Mouse (Mus musculus) right cerebral cortex, adult 18-20 months (tissue): ENCODE data around the gene Srgap2.

ENCODE experiments used
- DNase-seq: peaks from one replicate; pipeline ENCODE4 v3.0.0; 2022; ENCODE audit warnings: mixed read lengths

Gene Srgap2

DNA sequence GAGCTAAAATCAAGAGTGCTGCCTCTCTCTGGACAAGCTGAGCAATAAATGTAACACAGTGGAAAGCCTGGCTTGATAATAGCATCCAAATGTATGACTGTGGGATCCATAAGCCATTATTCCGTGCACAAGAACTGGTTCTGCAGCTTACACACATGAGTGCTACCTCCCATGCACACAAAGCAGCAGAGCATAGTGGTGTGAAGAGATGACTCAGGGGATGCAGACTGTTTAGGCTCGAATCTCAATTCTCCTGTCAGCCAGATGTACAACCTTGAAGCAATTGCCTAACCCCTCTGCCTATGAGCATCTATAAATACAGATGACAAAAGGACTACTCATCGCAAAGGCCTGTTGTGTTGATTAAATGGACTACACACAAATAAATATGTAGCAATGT, 126.3 kb downstream of the Srgap2 start:
- DNase-seq: no peak

DNA sequence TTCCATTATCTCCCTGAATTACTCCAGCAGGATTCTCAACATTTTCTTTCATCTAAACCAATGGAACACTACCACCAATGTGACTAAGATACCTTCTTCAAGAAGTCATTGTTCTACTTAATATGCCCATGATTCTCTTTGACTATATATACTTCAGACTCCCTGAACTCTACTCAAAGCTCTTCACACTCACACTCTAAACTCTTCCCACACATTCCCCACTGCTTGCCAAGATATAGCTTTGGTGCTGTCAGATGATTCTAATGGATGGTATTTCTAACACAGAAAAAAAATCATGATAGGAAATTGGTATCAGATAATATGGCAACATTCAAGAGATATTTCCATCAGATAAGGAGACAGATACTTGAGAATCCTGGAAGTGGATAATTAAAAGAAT, 129.0 kb downstream of the Srgap2 start:
- peak; percentile 20 for DNase-seq

DNA sequence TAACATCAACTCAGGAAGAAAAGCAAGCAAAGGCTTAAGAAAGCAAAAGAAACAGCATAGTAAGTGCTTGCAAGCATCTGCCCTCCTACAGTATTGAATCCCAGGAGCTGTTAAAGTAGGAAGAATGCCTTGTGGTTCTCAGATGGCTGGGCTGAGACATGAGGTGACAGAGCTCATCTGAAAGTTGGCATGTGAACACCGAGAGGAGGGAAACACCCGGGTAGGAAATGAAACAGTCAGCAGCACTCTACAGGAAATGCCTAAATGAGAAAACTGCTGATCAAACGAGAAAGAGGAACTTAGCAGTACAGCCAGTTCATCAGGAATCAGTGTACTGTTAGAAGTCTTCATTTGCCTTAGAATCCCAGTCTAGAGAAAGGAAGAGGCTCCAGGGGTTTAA, 142.7 kb downstream of the Srgap2 start:
- no peak for DNase-seq

DNA sequence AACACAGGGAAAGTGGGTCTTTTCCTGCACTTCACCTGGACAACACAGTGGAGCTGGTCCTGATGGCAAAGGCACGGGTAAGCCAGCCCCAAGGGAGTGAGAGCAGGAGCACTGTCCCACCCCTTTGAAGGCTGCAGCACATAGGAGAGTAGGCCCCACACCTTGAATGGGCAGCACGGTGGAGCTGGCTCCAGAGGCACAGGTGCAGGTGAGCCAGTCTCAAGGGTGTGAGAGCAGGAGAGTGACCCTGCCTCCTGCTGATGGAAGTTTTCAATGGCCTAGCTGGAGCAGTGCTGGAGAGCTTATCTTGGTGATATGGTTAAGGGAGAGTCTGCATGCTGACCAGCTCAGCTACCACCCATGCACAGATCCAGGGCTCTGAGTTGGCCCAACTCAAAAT, 145.0 kb downstream of the Srgap2 start:
- no peak for DNase-seq

DNA sequence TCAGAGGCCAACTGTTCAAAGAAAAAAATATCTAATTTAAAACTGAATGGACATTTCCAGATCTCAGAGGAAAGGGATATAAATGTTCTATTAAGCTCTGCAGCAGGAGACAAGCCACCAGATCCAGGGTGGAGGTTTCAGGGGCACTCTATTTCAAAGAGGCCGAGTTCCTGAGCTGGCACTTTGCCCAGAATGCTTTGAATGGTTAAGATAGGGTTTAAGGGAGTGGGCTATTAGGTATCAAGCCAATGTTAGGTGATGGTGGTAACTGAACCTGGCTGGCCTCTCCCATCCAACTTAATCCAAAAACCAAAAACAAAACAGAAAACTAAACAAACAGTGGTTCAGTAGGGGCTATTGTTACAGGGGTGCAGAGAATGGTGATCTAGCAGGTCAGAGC, 146.9 kb downstream of the Srgap2 start:
- no peak for DNase-seq

DNA sequence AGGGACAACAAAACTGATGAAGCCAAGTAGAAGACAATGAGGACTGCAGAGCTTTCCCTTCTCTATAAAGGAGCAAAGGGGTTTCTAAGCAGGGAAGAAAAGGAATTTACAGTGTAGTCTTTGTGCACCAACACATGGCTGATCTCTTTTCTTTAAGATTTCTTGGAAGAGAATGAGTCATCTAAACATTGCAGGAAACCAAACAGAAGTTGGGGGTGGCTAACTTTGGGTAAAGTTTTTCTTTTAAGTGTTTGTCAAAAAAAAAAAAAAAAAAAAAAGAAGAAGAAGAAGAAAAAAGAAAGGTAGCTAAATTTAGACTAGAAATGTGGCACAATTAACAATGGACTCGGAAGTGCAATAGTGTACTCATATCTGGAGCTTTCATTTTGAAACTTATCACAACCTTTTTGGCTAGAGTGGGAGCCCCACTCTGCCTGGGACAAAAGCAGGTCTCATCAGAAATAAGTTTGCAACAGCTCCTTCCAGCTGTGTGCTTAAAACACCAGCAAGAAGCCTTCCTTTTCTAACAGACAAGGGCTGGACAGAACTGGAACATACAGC, 148.2 kb downstream of the Srgap2 start:
- no peak for DNase-seq

DNA sequence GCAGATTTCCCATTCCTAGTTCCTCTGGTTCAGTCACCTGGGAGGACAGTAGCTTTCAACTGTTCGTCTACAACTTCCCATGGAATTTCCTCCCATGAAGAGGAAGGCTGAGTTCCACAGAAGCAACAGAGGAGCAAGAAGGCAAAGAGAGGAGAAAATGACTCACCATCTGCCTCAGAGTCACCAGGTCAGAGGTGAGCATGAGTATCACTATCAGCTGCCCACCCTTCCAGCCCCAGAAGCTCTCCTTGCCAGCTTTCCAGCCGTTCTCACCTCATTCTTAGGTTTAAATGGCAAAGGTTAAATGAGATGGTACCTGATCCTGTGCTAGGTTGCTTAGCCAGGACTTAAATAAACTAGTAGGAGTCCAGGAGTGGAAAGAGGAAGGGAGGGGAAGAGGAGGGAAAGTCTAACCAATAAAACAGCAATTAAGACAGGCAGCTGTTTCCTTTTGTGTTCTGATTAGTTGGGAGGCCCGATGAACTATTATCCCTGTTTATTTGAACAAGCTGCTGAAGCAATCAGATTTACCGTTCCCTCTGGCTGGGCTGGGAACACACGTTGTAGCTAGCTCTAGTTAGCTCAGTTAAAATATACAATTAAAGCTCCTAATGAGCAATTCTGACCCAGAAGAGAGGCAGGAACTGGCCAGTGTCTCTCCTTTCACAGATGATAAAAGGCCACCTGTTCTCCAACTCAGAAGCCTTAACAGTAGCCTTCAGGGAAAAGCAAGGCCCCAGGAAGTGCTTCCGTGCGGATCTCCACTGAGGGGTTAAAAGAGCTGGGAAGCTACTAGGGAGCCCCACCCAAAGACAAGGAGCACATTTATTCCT, 148.9 kb downstream of the Srgap2 start:
- no peak for DNase-seq

DNA sequence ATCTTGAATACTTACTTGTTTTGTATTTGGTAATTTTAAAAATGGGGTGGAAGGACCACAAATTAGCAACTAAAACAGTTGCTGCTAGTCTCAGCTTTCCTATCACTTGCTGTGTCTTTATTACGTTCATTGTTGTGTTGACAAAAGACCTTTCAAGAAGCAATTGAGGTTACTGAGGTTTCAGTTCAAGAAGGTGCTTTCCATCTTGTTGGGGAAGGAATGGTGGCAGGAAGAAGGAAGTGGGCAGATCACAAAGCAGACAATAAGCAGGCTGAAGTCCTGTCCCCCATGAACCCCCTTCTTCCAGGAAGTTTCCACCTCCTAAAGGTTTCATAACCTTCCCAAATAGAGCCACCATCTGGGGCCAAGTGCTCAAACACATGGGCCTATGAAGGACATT, 161.3 kb downstream of the Srgap2 start:
- DNase-seq: no peak

DNA sequence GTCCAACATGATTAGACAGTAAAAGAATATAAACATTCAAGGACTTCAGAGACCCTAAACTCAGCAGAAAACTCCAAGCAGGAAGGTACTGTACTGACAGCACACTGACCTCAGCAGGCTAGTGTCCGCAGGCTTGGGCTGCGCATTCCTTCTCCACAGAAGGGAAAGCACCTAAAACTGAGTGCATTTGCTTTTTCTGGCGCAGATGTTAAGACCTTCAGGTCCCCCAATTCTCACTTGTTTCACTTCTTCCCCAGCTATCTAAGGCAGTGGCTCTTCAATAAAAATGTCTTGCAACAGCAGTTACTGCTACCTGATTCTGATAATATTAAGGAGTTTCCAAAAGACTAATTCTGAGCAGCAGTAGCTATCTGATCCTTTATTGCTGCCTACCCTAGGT, 162.7 kb downstream of the Srgap2 start:
- DNase-seq: no peak

DNA sequence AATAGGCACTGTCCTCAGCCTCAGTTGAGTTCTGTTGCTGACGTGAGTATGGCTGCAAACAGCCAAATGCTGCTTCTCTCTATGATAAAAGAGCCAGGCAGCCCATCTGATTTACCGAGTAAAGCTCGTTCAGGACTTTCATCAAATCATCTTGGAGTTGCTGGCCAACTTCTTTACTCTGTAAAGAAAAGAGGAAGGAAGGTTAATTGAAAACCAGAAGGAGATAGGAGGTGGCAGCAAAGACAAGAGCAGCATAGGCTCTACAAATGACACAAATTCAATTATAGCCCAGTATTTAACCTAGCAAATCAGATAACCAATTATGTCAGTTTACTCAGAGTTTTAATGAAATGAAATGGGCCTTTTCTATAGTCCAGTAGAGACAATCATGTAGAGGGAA, 163.3 kb downstream of the Srgap2 start:
- DNase-seq: no peak

DNA sequence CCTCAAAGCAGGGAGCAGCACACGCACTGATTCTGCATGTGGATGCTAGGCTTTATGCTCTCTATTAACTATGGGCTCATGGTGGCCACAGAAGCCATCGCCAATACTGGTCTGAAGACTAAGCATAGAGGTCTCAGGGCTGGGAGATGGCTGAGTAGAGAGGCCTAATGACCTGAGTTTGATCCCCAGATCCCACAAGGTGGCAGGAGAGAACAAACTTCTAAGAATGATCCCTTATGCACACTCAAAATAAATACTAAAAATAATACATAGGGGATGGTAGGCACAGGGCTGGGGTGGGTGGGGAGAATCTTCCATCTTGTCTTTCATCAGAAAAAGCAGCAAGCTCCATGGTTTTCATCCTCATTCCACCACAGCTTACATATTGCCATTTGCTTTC, 165.1 kb downstream of the Srgap2 start:
- no peak for DNase-seq

DNA sequence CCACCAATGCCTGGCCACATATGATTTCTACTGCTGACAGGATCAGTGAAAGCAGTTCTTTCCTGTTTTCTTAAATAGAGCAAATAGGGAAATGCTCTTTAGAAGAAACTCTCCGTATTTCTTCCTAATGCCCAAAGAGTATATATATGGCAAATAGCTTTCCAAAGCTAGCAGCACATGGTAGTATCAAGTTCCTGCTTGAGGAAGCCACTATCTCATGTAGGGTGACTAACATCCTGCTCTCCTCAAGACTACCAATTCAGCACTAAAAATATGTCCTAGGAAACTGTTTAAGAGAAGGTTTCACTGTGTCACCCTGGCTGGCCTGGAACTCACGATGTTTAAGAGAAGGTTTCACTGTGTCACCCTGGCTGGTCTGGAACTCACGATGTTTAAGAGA, 166.4 kb downstream of the Srgap2 start:
- no peak for DNase-seq

DNA sequence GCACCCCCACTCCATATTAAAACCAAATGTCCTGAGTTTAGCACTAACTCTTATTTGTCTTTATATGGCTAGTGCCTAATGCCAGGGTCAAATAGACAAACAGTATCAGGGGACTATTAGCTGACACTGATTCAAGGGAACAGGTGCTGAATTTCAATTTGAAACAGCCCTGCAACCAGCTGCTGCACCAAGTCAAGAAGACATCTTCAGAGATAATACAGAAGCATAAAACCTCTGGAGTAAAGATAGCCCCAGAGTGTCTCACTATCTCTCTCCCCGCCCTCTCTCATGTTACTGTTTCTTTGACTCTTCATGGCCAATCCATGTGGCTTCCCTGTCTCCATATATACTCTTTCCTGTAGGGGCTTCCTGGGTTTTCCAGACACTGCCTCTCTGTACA, 167.5 kb downstream of the Srgap2 start:
- DNase-seq: no peak

DNA sequence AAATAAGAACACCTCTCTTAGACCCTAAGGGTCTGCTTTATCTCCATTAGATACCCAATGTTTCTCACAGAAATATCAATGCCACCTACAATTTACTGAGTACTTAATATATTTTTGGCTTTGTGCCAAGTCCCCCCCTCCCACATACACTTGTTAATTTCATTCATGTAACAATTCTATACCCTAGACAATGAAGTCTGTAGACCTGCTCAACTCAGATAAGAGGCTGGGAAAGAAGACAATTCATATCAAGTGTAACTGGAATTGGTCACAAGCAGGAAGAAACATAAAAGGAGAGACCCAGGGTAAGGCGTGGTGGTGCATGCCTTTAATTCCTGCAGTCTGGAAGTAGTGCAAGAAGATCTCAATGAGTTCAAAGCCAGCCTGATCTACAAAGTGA, 169.9 kb downstream of the Srgap2 start:
- no peak for DNase-seq

DNA sequence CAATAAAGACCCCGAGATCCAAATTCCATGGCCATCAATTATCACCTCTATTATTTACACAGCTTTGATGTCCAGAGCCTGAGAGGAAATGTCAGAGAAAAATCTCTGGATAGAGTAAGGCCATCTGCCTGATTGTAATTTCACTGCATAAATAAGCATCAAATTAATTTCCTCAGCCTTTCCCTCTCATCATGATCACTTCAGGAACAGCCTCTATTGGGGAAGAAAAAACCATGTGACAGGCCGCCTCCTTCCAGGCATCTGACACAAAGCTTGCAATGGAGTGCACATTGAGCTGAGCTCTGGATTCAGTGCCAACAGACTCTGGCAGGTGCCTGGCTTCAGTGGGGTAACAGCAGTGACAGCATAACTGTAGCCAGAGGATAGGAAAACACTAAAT, 175.7 kb downstream of the Srgap2 start:
- DNase-seq: peak; percentile 63

DNA sequence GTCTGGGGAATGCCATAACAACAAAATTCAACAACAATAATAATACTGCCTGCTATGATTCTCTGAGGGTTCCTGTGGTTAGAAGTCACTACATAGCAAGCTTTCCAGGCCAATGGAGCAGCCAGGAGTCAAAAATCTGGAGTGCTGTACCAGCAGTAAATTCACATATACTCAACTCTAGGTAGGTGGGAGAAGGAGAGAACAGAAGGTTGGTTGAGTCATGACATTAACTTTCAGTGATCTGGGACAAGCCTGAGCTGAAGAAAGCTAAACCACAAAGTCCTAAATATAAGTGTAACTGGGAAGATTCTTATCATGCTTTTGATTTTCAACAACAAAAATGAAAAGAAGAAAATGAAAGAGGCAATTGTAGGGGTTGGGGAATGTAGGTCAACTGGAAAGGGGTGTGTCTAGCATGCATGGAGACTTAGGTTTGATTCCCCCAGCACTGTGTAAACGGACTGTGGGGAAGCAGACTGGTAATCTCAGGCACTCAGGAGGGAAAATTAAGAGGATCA, 177.1 kb downstream of the Srgap2 start:
- peak; percentile 23 for DNase-seq

DNA sequence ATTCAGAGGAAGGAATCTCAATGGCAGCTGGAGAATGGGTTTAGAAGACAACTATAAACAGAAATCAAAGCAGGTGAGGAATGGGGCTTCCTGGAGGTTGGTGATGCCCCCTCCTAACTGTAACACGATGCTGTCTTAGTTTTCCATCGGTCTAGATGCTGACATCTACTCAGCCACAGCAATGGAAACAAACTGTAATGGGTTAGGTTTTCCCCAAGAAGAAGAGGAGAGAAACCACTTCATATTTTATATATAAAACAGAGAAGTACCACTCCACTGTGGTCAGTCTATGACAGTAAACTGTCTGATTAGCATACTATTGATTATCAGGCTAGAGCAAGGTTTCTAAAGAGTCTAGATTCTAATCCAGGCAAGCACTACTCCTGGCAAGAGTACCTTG, 179.4 kb downstream of the Srgap2 start:
- DNase-seq: no peak

DNA sequence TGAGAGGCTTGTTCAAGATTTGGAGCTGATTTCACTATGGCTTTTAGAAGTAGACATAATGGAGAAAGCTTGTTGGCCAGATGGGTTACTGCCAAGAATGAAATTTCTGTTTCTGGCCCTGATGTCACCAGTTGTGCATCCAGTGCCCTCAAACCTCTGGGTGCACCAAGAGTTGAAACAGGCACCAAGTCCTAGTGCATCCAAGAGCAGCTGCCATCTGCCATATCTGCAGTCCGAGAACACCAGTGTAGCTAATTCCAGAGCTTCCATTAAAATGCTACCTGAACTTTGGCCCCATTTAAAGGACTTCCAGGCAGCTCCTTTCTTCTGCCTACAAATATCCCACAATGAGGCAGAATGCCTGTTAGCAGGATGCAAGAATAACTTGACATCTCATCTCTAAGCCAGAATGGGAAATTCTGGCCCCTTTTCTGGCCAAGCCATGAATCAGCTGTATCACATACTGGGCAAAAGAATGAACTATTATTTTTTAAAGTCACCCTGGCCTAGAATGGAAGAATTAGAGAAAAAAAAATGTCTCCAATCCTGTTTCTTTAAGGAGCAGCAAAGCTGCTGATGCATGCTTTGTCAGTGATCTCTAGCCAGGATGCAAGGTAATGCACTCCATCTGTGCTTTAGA, 180.1 kb downstream of the Srgap2 start:
- no peak for DNase-seq

DNA sequence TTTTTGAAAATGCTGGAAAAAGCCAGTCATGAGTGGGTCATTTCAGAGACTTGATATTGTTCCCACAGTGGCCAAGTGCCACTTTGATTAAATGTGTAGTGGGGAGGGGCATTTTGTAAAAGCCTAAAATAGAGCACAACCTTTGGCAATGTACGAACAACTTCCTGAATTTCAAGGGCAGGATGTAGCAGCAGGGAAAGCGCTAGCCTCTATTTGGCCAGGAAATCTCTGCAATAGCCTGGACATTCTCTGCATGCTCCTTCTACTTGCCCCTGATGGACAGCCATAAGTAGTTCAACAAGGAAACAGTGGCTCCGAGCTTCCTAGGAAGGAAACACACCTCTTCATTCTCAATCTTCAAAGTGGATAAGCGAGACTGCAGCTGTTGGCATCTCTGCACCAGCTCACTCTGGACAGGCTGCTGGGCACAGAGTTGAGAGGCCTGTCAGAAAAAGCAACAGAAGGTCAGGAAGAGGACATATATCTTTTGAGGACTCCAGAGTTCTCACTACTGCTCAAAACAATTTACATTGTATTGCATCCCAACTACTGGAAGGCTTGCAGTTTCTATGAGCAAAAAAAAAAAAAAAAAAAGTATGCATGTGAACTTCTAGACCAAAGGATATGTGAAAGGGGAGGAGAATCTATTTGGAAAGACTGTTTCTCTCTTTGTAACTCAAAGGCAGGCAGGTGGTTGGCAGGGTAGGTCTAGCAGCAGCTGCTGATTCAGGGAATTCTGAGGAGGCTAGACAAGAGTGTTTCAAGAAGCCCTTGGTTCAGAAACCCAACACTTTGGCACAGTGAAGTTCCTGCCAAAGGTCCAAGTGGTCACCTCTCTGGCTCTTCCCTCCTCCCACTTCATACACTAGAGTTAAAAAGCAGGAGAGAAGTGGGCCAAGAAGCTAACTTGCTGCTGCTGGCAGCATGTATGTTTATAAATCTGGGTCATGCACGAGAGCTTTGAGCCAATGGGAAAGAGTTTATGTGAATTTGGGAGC, 181.4 kb downstream of the Srgap2 start:
- DNase-seq: no peak

DNA sequence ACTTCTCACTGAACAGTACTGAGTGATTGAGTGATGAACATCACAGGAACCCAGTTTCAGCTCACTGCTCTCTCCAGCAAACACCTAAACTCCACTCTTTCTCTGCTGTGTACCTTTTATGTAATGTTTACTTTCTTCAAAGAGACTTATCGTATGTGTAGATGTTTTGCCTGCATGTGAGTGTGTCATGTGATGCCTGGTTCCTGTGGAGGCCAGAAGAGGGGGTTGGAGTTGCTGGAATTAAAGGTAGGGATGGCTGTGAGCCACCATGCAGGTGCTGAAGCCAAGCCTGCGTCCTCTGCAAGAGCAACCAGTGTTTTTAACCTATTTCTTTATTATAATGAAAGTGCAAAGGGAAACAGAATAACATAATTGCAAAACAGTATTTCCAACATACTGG, 182.5 kb downstream of the Srgap2 start:
- no peak for DNase-seq

DNA sequence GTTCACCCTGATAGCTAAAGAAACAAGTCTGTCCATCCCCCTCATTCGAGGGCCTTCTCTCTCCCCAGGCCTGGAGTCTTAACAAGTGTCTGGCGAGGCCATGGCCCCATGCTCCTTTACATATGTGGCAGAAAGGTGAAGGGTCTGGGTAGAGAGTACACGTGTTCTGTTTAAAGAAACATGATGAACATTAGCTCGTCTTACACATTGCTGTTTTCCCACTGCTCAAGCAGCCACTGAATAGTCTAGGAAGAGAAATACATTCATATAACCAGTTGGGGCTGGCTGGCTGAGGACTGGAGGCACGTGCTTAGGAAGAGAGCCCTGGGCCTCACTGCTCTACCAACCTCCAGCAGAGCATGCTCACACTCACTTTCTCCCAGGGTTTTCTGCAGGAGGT, 191.1 kb downstream of the Srgap2 start:
- DNase-seq: no peak

DNA sequence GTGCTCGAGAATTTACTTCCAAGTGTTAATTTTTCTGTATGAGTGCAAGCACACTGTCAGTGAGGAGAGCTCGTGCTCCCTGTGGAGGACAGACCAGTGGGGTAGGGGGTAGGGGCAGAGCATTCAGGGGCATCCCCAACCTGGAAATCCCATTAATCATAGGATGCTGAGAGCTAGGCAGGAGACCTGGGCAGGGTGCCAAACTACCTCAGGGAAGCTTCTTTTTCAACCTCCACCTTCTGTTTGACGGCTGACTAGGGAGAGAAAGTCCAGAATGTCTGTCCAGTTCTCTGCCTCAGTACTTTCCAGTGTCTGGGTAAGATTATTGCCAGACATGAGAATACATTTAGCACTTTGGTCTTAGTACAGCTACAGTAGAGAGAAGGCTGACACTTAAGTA, 191.5 kb downstream of the Srgap2 start:
- DNase-seq: no peak

DNA sequence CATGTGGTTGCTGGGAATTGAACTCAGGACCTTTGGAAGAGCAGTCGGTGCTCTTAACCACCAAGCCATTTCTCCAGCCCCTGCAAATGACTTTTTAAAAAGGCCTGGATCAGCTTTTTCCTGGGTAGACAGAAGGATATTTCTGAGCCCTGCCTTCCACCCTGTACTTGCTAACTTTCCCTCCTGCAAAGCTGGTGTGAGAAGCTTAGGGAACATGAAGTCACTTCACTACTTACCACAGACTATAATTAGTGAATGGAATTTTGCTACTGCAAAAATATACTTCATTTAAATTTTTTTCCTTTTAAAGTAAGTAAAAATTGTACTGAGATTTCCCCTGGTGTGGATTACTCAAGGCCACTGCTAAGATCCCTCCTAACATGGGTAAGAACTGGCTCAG, 196.0 kb downstream of the Srgap2 start:
- DNase-seq: peak; percentile 46
